Mouse (Mus musculus) cerebellum, adult 18-20 months (tissue): ENCODE measurements around the gene Napa.

Experiments used
- DNase-seq, 2 experiments: peaks; one replicate each; pipeline ENCODE4 v3.0.0; 2021

Napa gene

DNA sequence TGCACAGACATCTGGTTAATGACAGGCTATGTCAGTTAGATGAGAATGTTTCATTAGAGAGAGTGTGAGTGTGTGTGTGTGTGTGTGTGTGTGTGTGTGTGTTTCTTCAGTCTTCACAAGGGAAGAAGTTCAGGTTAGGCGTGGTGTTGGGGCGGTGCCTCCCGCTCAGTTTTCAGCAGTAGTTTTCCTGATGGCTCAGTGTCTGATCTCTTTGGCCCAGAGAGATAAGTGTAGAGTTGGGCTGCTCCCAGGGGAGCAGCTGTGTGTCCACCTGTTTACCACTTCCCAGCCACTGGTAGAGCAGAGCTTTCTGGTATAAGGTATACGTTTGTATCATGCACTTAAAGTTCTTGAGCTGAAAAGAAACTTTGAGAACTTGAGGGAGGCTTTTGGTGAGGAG, 1.6 kb downstream of the Napa start:
- no peak for DNase-seq

DNA sequence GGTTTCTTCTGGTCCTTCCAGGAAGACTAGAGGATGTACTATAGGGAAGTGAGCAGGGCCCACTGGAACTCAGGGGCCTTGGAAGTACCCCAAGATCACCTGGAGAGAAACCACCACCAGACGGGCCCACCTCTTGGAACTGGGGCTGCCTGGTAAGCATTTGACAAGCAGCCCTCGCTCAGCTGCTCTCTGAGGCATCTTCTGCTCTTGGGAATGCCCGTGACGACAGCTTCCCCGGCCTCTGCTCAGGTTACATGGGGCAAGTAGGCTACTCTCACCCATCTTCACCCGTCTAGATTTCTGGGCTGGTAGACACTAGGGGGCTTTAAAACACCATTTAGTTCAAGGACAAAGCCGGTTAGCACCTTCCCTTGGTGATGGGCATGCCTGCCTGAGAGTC, 2.8 kb downstream of the Napa start:
- no peak for DNase-seq

DNA sequence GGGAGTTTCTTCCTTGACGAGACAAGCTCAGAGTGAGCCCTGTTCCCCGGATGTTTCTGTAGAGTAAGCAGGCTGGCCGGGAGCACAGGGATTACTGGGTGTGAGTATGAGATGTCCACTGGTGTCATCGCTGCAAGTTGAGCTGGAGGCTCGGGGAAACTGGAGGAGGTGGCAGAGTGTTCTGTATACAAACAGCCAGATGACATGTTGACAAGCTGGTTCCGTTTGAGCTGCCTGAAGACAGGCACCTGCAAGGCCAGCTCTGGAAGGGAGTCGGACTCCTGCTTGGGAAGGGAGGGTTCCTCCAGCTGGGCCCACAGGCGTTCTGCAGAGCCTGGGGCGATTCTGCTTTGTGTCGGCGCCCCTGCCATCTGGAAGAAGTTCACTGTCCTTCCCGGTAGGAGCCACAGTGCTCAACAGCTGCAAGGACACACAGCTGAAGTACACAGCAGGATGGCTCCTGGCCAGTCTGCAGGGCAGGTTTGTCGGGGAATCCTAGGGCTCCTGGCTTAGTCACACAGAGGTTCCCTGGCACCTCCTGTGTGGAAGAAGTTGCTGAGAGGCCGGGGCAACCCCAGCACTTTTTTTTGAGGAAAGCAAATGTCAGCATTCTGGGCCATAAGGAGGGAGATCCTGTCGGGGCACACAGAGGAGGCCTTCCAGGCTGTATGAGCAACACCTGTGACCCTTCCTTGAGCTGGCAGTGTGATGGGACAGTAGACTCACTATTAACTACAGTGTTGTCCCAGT, 3.6 kb downstream of the Napa start:
- peak in 1 of 2 experiments; percentile 47 for DNase-seq

DNA sequence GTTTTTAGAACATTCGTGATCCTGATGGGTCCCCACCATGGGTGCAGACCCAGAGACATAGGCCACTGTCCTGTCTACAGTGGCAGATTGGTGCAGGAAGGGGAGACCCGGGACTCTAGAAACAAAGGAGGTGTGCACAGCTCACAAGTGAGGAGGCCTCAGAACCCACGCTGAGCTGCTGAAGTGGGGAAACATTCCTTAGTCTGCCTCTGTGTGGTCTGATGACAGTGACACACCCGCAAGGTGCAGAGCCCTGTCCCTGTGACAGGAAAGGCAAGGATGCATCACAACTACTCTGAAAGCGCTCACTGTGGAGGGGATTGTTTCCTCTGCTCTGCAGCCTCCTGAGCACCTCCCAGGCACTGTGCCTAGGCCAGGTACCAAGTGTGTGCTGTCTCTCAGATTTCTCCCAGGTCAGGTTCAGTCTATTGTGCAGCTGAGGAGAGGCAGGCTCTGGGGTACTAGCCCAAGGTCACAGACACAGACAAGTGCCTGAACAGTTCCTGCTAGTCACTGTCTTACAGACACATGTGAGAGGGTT, 4.5 kb downstream of the Napa start:
- peak in 1 of 2 experiments; percentile 39 for DNase-seq

DNA sequence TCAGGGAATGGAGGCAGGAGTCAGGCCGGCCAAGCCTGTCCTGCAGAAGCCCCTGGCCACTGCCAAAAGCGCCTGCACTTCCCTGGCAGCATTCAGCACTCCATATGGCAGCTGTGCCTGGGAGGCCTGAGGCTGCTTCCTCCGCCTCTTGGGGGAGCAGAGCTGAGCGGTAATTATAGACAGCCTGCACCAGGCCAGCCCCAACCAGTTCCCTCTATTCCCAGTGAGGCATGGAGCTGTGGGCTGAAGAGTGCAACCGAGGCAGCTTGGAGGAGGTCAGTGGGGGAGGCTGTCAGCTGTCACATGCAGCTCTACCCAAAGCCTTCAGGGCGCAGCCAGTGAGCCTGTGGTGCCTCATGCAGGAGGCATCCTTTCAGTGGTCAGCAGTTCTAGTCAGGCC, 5.5 kb downstream of the Napa start:
- DNase-seq = peak; percentile 89 to 96

DNA sequence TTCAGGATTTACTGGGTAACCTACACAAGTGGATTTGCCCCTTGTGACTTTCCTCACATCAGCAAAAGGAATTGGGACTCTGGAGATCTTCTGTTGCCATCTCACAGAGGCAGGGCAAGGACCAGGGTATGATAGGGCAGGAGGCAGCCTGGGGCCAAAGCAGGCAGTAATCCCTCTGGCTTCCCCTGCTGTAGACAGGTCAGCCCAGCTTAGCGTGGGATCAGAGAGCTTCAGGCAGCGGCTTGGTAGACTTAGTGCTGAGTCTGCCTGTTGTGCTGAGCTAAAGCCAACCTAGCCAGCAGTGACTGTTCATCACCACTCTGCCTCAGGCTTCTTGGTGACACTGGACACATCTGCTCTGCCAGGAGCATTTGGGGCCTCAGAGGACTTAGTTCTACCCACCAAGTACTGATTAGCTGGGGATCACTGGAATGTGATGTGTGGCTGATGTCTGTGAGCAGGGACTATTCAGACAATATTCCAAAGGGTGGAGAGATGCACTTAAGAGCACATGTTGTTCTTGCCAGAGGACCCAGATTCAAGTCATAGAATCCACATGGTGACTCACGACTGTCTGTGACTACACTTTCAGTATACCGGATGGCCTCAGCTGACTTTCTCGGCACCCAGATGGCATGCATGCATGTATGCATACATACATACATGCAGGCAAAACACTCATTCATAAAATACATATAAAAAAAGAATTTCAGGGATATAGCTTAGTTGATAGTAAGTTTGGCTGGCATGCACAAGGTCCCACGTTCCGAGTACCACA, 6.5 kb downstream of the Napa start:
- DNase-seq = peak in 1 of 2 experiments; percentile 38

DNA sequence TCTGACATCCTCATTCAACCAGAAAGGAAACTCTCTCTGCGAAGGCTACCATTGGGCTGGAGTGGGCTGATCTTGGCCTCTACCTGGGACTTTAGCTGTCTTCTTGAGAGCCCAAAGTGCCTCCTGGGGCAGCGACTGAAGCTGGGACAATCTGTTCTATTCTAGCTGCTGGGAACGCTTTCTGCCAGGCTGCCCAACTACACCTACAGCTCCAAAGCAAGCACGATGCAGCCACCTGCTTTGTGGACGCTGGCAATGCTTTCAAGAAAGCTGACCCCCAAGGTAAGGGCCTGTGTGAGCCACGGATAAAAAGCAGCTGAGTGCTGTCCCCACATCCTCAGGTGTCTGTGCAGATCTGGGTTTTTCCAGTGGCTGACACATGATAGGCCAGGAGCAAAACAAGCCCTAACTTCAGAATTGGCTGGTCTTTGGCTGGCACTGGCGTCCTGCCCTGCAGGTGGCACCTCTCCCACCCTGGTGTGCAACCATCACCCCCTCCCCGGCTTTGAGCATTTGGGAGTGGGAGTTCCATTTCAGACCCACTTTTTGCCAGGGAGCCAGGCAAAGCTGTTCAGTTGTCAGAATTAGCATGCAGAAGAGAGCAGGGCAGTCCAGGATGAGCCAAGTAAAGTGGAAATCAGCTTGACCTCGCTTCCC, 10.8 kb downstream of the Napa start:
- peak in 1 of 2 experiments; percentile 47 for DNase-seq

DNA sequence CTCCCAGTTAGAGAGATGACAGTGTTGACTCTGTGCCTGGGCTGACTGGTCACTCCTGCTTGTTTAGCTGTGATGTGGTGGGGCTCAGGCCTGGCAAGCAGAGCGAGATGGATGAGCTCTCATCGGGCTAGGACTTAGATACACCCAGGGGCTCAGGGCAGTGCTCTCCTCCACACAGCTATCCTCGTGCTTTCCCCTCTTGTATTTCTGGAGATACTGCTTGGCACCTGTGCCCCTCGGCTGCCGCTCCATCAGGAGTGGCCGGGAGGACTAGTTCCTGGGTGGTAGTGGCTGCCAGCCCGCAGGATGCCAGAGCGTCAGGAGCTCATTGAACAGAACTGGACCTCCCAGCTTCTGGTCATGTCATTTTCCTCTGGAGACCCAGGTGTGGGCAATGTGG, 11.9 kb downstream of the Napa start:
- DNase-seq = no peak

DNA sequence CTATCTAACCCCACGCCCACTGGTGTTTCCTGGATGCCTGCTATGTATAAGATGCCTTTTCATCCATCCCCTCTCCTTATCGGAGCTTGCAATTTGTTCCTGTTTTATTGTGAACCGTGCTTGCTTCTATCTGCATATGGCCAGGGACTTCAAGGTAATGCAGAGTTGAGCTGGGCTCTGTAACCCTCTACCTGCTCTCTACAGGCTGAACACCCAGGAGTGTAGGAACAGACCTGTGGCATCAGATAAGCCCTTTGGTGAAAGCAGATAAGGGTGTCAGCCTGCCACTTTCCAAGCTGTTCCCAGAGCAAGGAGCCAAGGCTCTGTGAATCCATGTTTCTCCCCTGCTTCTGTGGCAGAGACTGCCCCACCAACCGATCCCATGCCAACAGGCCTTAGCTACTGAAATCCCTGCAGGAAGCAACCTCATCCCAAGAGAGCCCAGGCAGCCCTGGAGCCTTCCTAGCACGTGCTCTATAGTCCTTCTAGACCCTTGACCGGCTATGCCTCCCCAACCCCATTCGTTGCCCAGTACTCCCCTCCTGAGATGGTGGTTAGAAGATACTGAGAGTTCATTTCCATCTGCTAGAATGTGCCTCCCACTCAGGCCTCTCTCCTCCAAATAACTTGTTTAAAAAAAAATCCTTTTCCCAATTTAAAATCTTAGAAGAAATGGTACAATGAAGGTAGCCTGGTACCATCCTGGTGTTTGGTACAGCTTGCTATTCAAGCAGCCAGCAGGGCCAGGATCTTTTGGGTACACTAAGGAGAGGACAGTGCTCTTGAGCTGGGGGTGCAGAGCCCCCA, 13.2 kb downstream of the Napa start:
- no peak for DNase-seq

DNA sequence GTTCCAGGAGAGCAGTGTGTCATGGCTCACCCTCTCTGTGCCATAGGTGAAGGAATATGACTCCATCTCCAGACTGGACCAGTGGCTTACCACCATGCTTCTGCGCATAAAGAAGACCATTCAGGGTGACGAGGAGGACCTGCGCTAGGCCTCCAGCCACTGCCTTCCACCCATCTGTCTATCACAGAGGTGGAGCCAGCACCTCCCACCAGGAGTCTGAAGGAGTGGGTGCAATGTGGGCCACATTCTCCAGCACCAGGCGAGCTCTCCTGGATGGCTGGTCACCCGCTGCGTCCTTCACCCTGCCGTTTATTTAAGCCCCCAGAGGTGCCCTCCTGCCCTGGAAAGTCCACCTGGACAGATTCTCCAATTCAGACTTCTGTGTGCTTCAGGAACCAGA, 18.2 kb downstream of the Napa start:
- no peak for DNase-seq

DNA sequence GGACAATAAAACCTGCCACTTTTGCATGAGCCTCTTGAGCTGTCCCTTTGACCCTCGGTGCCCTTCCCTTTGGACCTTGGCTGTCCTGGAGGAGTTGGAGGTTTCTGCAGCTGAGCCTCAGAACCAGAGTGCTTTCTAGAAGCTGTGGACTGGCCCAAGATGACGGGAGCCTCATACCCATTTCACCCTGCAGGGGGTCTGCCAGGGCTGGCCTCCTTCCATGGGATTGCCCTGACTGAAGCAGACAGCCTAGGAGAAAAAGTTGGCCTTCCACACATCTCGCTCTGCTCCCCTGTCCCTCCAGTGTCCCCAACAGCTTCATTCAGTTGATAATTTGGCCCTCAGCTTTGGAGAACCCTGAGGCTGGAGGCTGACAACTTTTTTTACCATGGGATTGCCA, 18.8 kb downstream of the Napa start:
- DNase-seq = peak; percentile 52 to 63

DNA sequence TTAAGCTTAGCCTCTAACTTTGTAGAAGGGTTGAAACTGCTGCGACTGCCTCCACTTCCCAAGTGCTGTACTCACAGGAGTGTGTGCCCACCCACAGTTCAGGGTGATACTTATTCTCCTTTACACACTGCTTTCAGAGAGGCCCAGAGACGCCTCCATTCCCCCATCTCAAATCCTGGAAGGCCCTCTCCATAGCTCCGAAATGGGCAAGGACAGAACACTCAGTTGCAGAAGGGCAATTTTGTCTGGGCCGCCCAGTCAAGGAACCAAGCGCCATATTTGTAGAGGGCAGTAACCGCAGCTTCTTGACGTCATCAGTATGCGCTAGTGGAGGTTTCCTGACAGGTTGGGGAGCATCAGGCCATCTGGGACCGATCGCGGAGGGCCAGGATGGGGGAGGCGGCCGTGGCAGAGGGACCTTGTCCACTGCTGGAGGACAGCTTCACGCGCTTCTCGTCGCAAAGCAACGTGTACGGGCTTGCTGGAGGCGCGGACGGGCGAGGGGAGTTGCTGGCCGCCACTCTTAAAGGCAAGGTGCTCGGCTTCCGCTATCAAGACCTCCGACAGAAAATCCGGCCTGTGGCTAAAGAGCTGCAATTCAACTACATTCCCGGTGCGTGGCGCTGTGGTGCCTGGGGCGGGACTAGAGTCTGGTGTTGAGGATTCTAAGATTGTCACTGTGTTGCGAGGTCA, 21.5 kb downstream of the Napa start, which contains the start of gene Kptn:
Kptn (plus strand) TSS at position 327 of the 693 bp plus-strand sequence.
- DNase-seq = peak; percentile 89 to 97

DNA sequence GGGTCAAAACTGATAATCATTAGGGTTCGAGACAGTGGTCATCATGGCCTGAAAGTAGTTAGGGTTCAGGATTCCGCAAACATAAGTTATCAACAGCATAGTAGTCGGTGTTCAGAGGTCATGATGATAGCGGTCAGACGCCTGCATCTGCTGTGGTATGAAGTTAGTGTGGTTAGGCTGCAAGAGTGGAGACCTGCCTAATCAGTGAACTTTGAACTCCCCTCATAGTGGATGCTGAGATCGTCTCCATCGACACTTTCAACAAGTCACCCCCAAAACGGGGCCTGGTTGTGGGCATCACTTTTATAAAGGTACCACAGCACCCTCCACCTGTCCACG, 22.0 kb downstream of the Napa start:
- no peak for DNase-seq

DNA sequence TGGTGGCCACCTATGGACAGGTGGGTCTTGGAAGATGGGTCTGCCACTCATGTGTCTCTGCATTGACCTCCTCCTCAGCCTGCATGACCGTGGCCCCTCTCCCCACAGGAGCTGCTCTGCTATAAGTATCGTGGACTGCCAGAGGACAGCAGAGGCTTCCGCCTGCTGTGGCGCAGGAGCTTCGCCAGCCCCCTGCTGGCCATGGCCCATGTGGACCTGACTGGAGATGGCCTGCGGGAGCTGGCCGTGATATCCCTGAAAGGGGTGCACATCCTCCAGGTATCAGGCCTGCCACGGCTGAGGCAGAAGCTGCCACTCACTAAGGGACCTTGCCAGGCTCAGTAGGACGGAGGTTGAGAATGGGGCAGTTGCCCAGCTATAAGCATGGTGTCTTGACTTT, 27.6 kb downstream of the Napa start:
- DNase-seq = no peak

DNA sequence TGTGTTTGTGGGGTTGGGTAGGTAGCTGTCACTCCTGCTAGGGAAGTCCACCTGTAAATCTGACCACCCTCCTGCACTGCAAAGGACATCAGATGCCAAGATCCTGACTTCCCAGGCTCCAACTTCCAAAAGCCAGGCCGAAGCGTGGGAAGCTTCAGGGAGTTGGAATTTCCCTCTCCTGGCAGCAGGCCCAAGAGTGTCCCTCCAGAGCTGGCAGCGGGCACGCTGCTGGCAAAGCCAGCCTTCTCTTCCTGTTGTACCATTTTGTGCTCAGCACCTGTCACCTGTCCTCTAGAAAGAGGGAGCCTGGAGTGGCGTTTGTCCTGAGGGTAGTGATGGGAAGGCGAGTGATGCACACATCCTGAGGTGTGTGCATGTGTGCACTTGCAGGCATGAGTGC, 30.1 kb downstream of the Napa start:
- DNase-seq = peak; percentile 93 to 96

DNA sequence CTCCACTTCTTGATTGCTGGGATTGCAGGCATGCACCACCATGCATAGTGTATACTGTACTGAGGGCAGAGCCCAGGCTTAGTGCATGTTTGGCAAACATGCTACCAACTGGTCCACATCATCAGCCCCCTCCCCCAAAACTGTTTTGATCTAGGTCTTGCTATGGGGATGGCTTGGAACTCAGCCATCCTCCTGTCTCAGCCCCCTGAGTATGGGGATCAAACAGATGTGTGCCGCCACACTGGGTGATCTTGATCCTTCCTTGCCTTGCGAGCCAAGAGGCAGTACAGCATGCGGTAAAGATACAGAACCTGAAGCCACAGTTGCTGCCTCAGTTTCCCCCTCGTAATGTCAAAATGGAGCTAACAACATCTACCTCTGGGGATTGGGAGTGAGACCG, 30.6 kb downstream of the Napa start:
- DNase-seq = no peak

DNA sequence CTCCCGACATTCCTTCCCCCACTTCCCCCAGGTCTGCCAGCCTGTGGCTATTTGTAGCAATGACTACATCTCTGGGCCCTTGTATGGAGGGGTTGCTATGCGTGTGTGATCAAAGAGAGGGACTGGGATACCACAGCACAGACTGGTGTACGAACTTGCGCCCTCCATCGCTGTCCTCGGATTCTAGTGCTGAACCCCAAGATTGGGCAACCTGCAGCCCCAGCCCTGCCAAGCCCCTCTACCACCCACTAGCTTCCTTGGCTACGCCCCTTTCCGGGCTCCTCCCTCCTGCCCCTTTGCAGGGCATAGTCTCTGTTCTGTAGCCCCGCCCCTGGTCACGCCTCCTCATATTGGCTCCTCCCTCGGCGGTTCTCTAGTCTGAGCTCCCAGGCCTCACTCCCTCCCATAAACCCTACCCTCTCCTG, 31.2 kb downstream of the Napa start, which contains the start of gene Slc8a2:
Slc8a2 (plus strand) TSS at position 406 of the 425 bp plus-strand sequence.
- peak; percentile 96 to 98 for DNase-seq

DNA sequence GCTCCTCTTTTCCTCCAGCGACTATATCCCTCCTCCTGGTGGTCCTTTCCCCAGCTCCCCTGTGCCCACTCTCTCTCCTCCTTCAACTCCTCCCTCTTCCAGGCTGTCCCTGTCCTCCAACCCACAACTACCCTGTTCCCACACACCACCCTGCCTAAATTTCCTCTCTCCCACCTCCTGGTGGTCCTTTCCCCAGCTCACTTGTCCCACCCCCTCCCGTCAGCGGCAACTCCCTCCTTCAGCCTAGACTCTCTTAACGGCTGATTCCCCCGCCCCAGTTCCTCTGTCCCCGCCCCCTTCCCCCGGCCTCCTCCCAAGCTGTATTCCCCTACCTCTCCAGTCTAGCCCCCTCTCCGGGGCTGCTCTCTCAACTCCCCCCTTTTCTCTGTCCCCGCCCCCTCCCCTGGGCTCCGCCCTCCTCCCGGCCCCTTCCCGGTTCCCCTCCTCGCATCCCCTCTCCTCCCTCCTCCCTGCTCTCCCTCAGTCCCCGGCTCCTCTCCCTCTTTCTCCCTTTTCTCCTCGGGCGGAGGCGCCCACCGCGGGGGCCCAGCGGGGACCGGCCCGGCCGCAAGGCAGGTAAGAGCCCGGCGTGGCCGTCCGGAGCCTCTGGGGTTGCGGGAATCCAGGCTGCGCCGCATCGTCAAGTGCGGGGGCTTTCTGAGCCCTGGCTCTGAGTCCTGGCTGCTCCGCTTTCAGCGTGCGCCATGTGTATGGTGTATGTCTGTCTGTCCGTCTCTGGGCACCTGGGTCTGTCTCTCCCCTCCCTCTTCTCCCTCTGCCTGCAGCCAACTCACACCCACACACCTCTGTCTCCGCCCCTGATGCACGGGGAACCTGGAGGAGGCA, 31.8 kb downstream of the Napa start:
- peak; percentile 70 to 75 for DNase-seq

DNA sequence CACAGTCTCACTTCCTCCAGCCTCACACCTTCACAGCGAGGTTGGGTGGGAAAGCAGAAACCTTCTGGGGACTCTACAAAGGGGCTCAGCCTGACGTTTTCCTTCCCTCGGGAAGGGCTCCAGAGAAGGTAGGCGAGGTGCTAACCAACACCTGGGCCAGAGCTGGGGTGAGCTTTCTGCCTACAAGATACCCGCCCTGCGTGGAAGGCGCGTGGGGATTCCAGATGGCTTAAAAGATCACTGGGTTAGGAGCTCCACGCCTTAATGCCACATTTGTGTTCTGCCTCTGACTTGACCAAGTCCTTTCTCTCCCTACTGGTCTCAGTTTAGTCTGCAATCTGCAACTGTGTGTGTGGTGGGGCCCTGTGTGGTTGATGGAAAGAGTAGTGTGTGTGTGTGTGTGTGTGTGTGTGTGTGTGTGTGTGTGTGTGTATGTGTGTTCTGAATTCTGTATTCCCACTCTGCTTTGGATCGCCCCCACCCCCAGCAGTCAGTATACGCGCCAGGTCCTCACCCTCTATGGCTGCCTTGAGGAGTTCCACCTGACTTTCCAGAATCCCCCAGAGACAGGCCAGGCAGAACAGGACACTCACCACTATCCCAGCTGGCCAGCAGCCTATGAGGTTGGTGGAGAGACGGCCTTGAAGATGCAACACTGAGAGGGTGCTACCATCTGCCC, 32.8 kb downstream of the Napa start:
- peak; percentile 51 to 62 for DNase-seq

DNA sequence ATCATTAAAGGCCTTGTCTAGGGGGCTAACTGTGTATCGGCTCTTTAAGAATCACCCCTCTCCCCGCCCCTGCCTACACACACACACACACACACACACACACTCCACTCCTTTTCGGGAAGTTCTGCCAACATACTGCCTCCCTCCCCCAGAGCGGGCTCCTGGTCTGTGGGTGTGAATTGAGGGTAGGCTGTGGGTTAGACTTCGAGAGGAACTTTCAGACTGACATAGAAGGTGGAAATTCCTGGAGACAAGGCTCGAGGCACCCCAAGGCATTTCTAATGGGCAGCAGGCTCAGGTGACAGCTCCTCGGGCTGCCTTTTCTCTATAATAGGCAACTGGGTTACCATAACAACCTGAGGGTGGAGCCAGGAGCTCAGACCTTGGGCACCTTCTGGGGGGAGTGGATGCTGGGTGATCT, 33.9 kb downstream of the Napa start:
- peak; percentile 61 to 74 for DNase-seq
